Mouse (Mus musculus) erythroblast, embryonic 14.5 days (primary cell): ENCODE measurements at regions not wholly inside any gene's neighbourhood (a gene's known extent, or its start where the extent isn't known, plus 50 kb on each side); places are given as distances from the start of the nearest gene placed in this dataset.

Experiments used
- GATA1 ChIP-seq: IDR thresholded peaks from 2 replicates; pipeline ENCODE4 v1.6.1; 2012; ENCODE audit warnings: low read length, inconsistent platforms, mixed read lengths
- TAL1 ChIP-seq: IDR thresholded peaks from 3 replicates; pipeline ENCODE4 v1.6.1; 2012; ENCODE audit warnings: low read length, inconsistent platforms, mixed read lengths

GRCm38 (mm10) chr6:51122941-51123340 lies 309.5 kb upstream of the Nfe2l3 start:
- TF ChIP-seq TAL1 (no peak), GATA1 (no peak)
